Mouse (Mus musculus) heart, embryonic 16.5 days (tissue): Measurements from ENCODE around the gene 4930558K02Rik. TPM values are rescaled to one million over a fixed set of nuclear protein-coding genes. Genes with fewer than 3 reads are reported as not detected.
A peak's percentile ranks its signal among the peaks of the same experiment; 100 is the strongest.

Experiments
- ATAC-seq: fragments of 200-750 bp; cut with Nextera tagmentation; replicated peaks from 2 replicates; pipeline ENCODE4 v1.8.0; 2017; ENCODE audit warnings: moderate number of reproducible peaks; ENCODE audit not compliant: insufficient read depth, low FRiP score; ENCODE audit errors: extremely low read depth
- H3K27ac ChIP-seq: fragments of 300-500 bp; sonication (generic); 2 replicates; pipeline ENCODE4 v1.5.1; 2014; ENCODE audit warnings: mild to moderate bottlenecking, low read length, control low read depth, moderate library complexity
- H3K27me3 ChIP-seq: fragments of 300-500 bp; sonication (generic); 2 replicates; pipeline ENCODE4 v1.6.1; 2014; ENCODE audit warnings: low read length, mixed read lengths; ENCODE audit not compliant: control insufficient read depth, insufficient read depth
- H3K36me3 ChIP-seq: fragments of 300-500 bp; sonication (generic); 2 replicates; pipeline ENCODE4 v1.6.1; 2014; ENCODE audit not compliant: control insufficient read depth, insufficient read depth
- H3K4me1 ChIP-seq: fragments of 300-500 bp; sonication (generic); 2 replicates; pipeline ENCODE4 v1.6.1; 2014; ENCODE audit warnings: low read length, mixed read lengths; ENCODE audit not compliant: control insufficient read depth, insufficient read depth
- H3K4me2 ChIP-seq: fragments of 300-500 bp; sonication (generic); 2 replicates; pipeline ENCODE4 v1.6.1; 2014; ENCODE audit warnings: low read depth, mild to moderate bottlenecking, control low read depth, low read length
- H3K4me3 ChIP-seq: fragments of 300-500 bp; sonication (generic); 2 replicates; pipeline ENCODE4 v1.5.1; 2014; ENCODE audit warnings: mild to moderate bottlenecking, control low read depth, low read length
- H3K9ac ChIP-seq: fragments of 300-500 bp; sonication (generic); 2 replicates; pipeline ENCODE4 v1.6.1; 2014; ENCODE audit warnings: low read length, control low read depth
- H3K9me3 ChIP-seq: fragments of 300-500 bp; sonication (generic); replicated peaks from 2 replicates; pipeline ENCODE4 v1.6.1; 2016; ENCODE audit warnings: low read length; ENCODE audit not compliant: control insufficient read depth
- WGBS: fragments of 180-500 bp; shearing (Covaris S2); extraction: QIAGEN DNeasy Blood & Tissue Kit; methylation state at CpG from one replicate; pipeline ENCODE4 v1.1.7; 2014; 5-methylcytosine and 5-hydroxymethylcytosine counted together
- polyA plus RNA-seq: library from polyadenylated mRNA; unstranded; fragments of >200 nt; fragmentation: Nextera tagmentation; extraction: Ambion mirVana; gene quantifications from 2 replicates; pipeline ENCODE4 v1.2.1, GENCODE M21; 2015

Gene 4930558K02Rik
- polyA plus RNA-seq, 1 experiment from 2014 or later: not detected

- Histone ChIP-seq H3K9me3 (no peaks in the 10 kb centered on the region), H3K4me3 (no peak overlapping the region), H3K9ac (no peak overlapping the region), H3K27me3 (no peaks in the 10 kb centered on the region), H3K27ac (no peak overlapping the region), H3K36me3 (no peaks in the 10 kb centered on the region), H3K4me2 (no peak overlapping the region), H3K4me1 (peaks cover 3% of the 10 kb centered on the region; the same call in 1 of the 2 replicates)
- 75% methylated on average over 3 of the region's 3 CpGs for WGBS
- no peak for ATAC-seq
Observed at GRCm38 (mm10) chr1:161917940-161918484, 61.4 kb downstream of the 4930558K02Rik start.

- no peak overlapping the region for H3K27ac ChIP-seq
- no peak for ATAC-seq
- no peaks in the 10 kb centered on the region for H3K36me3 ChIP-seq
Observed at GRCm38 (mm10) chr1:161916036-161916435, 63.4 kb downstream of the 4930558K02Rik start.

GRCm38 (mm10) chr1:161913648-161913984 is 65.8 kb downstream of the 4930558K02Rik start:
- no peak for ATAC-seq
- H3K4me3 ChIP-seq: no peak overlapping the region
- no peaks in the 10 kb centered on the region for H3K36me3 ChIP-seq
- no peak overlapping the region for H3K27ac ChIP-seq
- no peaks in the 10 kb centered on the region for H3K9me3 ChIP-seq
- peaks cover 2% of the 10 kb centered on the region; the same call in 1 of the 2 replicates for H3K4me1 ChIP-seq
- no peak overlapping the region for H3K4me2 ChIP-seq
- no peaks in the 10 kb centered on the region for H3K27me3 ChIP-seq
- 33% methylated on average over 7 of the region's 7 CpGs for WGBS
- H3K9ac ChIP-seq: no peak overlapping the region

More at GRCm38 (mm10) chr1:161916036-161916435, 63.4 kb downstream of the 4930558K02Rik start:
- Histone ChIP-seq H3K27me3 (no peaks in the 10 kb centered on the region), H3K4me1 (peaks cover 3% of the 10 kb centered on the region; the same call in 1 of the 2 replicates), H3K9me3 (no peaks in the 10 kb centered on the region), H3K4me3 (no peak overlapping the region), H3K4me2 (no peak overlapping the region), H3K9ac (no peak overlapping the region)
- 46% methylated on average over 3 of the region's 3 CpGs for WGBS

- Histone ChIP-seq H3K4me2 (no peak overlapping the region), H3K27me3 (no peaks in the 10 kb centered on the region), H3K9me3 (no peaks in the 10 kb centered on the region), H3K27ac (no peak overlapping the region), H3K36me3 (no peaks in the 10 kb centered on the region), H3K9ac (no peak overlapping the region), H3K4me1 (peaks cover 2% of the 10 kb centered on the region), H3K4me3 (no peak overlapping the region)
- WGBS: 46% methylated on average over 4 of the region's 4 CpGs
- no peak for ATAC-seq
Observed at GRCm38 (mm10) chr1:161912940-161913647, 66.3 kb downstream of the 4930558K02Rik start.

- no peaks in the 10 kb centered on the region for H3K27me3 ChIP-seq
- WGBS: 78% methylated on average over 8 of the region's 8 CpGs
- no peak overlapping the region for H3K4me3 ChIP-seq
- H3K9ac ChIP-seq: no peak overlapping the region
- ATAC-seq: no peak
- H3K27ac ChIP-seq: no peak overlapping the region
- no peak overlapping the region for H3K4me2 ChIP-seq
- H3K9me3 ChIP-seq: no peaks in the 10 kb centered on the region
- H3K4me1 ChIP-seq: peaks cover 9% of the 10 kb centered on the region
- H3K36me3 ChIP-seq: no peaks in the 10 kb centered on the region
Observed at GRCm38 (mm10) chr1:161909074-161909473, 70.4 kb downstream of the 4930558K02Rik start.

GRCm38 (mm10) chr1:161907795-161908457 is 71.5 kb downstream of the 4930558K02Rik start:
- 9% methylated on average over 2 of the region's 2 CpGs for WGBS
- Histone ChIP-seq H3K4me2 (no peak overlapping the region), H3K36me3 (no peaks in the 10 kb centered on the region), H3K9ac (no peak overlapping the region), H3K9me3 (no peaks in the 10 kb centered on the region), H3K27ac (peak overlapping the region; percentile 57; the same call in 1 of the 2 replicates), H3K4me1 (peaks cover 9% of the 10 kb centered on the region), H3K4me3 (no peak overlapping the region), H3K27me3 (no peaks in the 10 kb centered on the region)
- no peak for ATAC-seq

- Histone ChIP-seq H3K9ac (no peak overlapping the region), H3K27ac (no peak overlapping the region), H3K27me3 (no peaks in the 10 kb centered on the region), H3K4me3 (no peak overlapping the region), H3K9me3 (no peaks in the 10 kb centered on the region), H3K36me3 (no peaks in the 10 kb centered on the region), H3K4me1 (peaks cover 9% of the 10 kb centered on the region), H3K4me2 (no peak overlapping the region)
- no peak for ATAC-seq
- WGBS: 83% methylated on average over 4 of the region's 4 CpGs
Observed at GRCm38 (mm10) chr1:161907111-161907510, 72.3 kb downstream of the 4930558K02Rik start.

GRCm38 (mm10) chr1:161902692-161903452 is 76.6 kb downstream of the 4930558K02Rik start:
- Histone ChIP-seq H3K4me1 (peaks cover 5% of the 10 kb centered on the region), H3K4me3 (no peak overlapping the region), H3K27me3 (no peaks in the 10 kb centered on the region), H3K27ac (no peak overlapping the region), H3K9ac (no peak overlapping the region), H3K36me3 (no peaks in the 10 kb centered on the region), H3K4me2 (no peak overlapping the region), H3K9me3 (no peaks in the 10 kb centered on the region)
- WGBS: 66% methylated on average over 9 of the region's 9 CpGs
- ATAC-seq: no peak
